ENCODE assay signal across 30 mouse cellular contexts in genomic region chr3:137190489-137190888, GRCm38 (mm10).
DNase-seq lines count a peak whose midpoint lies in the region; ATAC-seq and TF ChIP-seq lines count a peak whose summit lies in the region.
"Had no signal": no experiment of that assay in that cellular context is flagged by ENCODE, and none has a peak within 500 bp of the region (broad histone marks: within the 10 kb centered on the region; RNA-seq: fewer than 3 reads in every experiment).

No protein-coding gene starts in this region.

- H3K9me3 ChIP-seq in kidney, postnatal 0 days (replicated peaks; ENCODE audit: low read length) = no peaks in the 10 kb centered on the region
- no peaks in the 10 kb centered on the region for H3K9me3 ChIP-seq in CH12.LX (replicated peaks; ENCODE audit: low read length)
- H3K9me3 ChIP-seq in embryonic facial prominence, embryonic 10.5 days = no peaks in the 10 kb centered on the region
- H3K9me3 ChIP-seq: embryonic facial prominence, embryonic 12.5 days; embryonic facial prominence, embryonic 15.5 days; heart, embryonic 10.5 days; heart, embryonic 13.5 days; hindbrain, embryonic 10.5 days; hindbrain, embryonic 13.5 days had no signal

- no peak overlapping the region for H3K9ac ChIP-seq in kidney, postnatal 0 days (ENCODE audit: low read depth, low read length)
- no peak overlapping the region for H3K9ac ChIP-seq in CH12.LX (ENCODE audit: insufficient read depth, low read depth)
- H3K9ac ChIP-seq: embryonic facial prominence, embryonic 12.5 days; embryonic facial prominence, embryonic 15.5 days; forebrain, postnatal 0 days; heart, embryonic 13.5 days; hindbrain, embryonic 13.5 days had no signal

- H3K4me1 ChIP-seq in kidney, postnatal 0 days (replicated peaks; ENCODE audit: insufficient read depth, low read length) = no peaks in the 10 kb centered on the region
- peaks cover 4 to 10% of the 10 kb centered on the region in 2 experiments; a peak in 3 of 4 replicates for H3K4me1 ChIP-seq in CH12.LX (ENCODE audit: control insufficient read depth in 1 of 2, insufficient read depth in 2 of 2)
- H3K4me1 ChIP-seq in embryonic facial prominence, embryonic 10.5 days = 0 out of 2 replicates have a peak, but pooled peaks cover 4% of the 10 kb centered on the region
- H3K4me1 ChIP-seq: embryonic facial prominence, embryonic 12.5 days; embryonic facial prominence, embryonic 15.5 days; heart, embryonic 10.5 days; hindbrain, embryonic 13.5 days had no signal

- H3K4me2 ChIP-seq in kidney, postnatal 0 days (ENCODE audit: low read length) = no peak overlapping the region
- H3K4me2 ChIP-seq in CH12.LX (ENCODE audit: insufficient read depth, low read depth, poor library complexity, severe bottlenecking) = no peak overlapping the region
- H3K4me2 ChIP-seq: embryonic facial prominence, embryonic 12.5 days; embryonic facial prominence, embryonic 15.5 days; heart, embryonic 13.5 days; hindbrain, embryonic 13.5 days had no signal

- no peaks in the 10 kb centered on the region for H3K36me3 ChIP-seq in kidney, postnatal 0 days (ENCODE audit: insufficient read depth, low read length)
- H3K36me3 ChIP-seq in CH12.LX (replicated peaks in 1 of 2; ENCODE audit: control insufficient read depth in 1 of 2, insufficient read depth in 1 of 2, low read length in 1 of 2) = no peaks in the 10 kb centered on the region
- no peaks in the 10 kb centered on the region for H3K36me3 ChIP-seq in embryonic facial prominence, embryonic 10.5 days (replicated peaks)
- H3K36me3 ChIP-seq: embryonic facial prominence, embryonic 12.5 days; embryonic facial prominence, embryonic 15.5 days; heart, embryonic 10.5 days; heart, embryonic 13.5 days; hindbrain, embryonic 10.5 days; hindbrain, embryonic 13.5 days had no signal

- no peak for ATAC-seq in kidney, postnatal 0 days (replicated peaks; ENCODE audit: low FRiP score, low read depth)
- ATAC-seq in megakaryocyte progenitor cell, adult 5-6 weeks (replicated peaks; ENCODE audit: poor library complexity) = peak; percentile 57; the same call in 1 of the 2 replicates
- ATAC-seq in activated CD4-positive, CD25-positive, alpha-beta regulatory T cell, adult 4 months = no peak
- ATAC-seq: CD4-positive, CD25-positive, alpha-beta regulatory T cell, adult 4 months; forebrain, embryonic 14.5 days; forebrain, postnatal 0 days; hindbrain, postnatal 0 days; inflammation-experienced regulatory T-cells, adult 6 months; intestine, embryonic 16.5 days; Patski had no signal

- TF ChIP-seq CTCF in kidney, postnatal 0 days (IDR thresholded peaks at IDR 0.05; ENCODE audit: low read depth) = no peak
- no peak for TF ChIP-seq CTCF in CH12.LX (conservative IDR thresholded peaks at IDR 0.05 in 1 of 2, IDR thresholded peaks at IDR 0.05 in 1 of 2; ENCODE audit: low read depth in 2 of 2, low read length in 2 of 2)

- no peak overlapping the region for H3K27ac ChIP-seq in kidney, postnatal 0 days
- H3K27ac ChIP-seq in CH12.LX (ENCODE audit: insufficient read depth, low read depth) = no peak overlapping the region
- no peak overlapping the region for H3K27ac ChIP-seq in embryonic facial prominence, embryonic 10.5 days (replicated peaks)
- H3K27ac ChIP-seq: embryonic facial prominence, embryonic 12.5 days; embryonic facial prominence, embryonic 15.5 days; gastrocnemius, adult 2 months; heart, adult 2 months; heart, embryonic 10.5 days; heart, embryonic 13.5 days; hindbrain, embryonic 10.5 days; hindbrain, embryonic 13.5 days; hindbrain, postnatal 0 days had no signal

- H3K27me3 ChIP-seq in kidney, postnatal 0 days (ENCODE audit: insufficient read depth, low read length) = no peaks in the 10 kb centered on the region
- H3K27me3 ChIP-seq in CH12.LX (replicated peaks) = no peaks in the 10 kb centered on the region
- H3K27me3 ChIP-seq in embryonic facial prominence, embryonic 10.5 days (replicated peaks; ENCODE audit: low read depth, poor library complexity, severe bottlenecking) = no peaks in the 10 kb centered on the region
- H3K27me3 ChIP-seq: embryonic facial prominence, embryonic 12.5 days; embryonic facial prominence, embryonic 15.5 days; heart, embryonic 13.5 days; hindbrain, embryonic 13.5 days; Patski had no signal

- TF ChIP-seq EP300 in CH12.LX (IDR thresholded peaks at IDR 0.05; ENCODE audit: low read length) = no peak

- dilution Hi-C loops in CH12.LX (cut with MboI; ENCODE audit: extremely low pct_ligation_motif_present, extremely low pct_unique_long_range_greater_than_20kb, low sequenced_read_pairs) = no loop called here

- no peak for TF ChIP-seq RAD21 in CH12.LX (IDR thresholded peaks at IDR 0.05; ENCODE audit: low read depth, low read length)

- no peak overlapping the region for H3K4me3 ChIP-seq in kidney, postnatal 0 days (replicated peaks; ENCODE audit: low read depth, low read length)
- H3K4me3 ChIP-seq in CH12.LX (replicated peaks in 1 of 3; ENCODE audit: low read depth in 2 of 3, low read length in 2 of 3, poor library complexity in 1 of 3) = no peak overlapping the region
- no peak overlapping the region for H3K4me3 ChIP-seq in embryonic facial prominence, embryonic 10.5 days
- H3K4me3 ChIP-seq: embryonic facial prominence, embryonic 12.5 days; embryonic facial prominence, embryonic 15.5 days; gastrocnemius, adult 2 months; heart, adult 2 months; heart, embryonic 10.5 days; heart, embryonic 13.5 days; hindbrain, embryonic 10.5 days; hindbrain, embryonic 13.5 days had no signal

- in situ Hi-C loops in CH12.LX (cut with MboI; ENCODE audit: low pct_ligation_motif_present, low pct_unique_long_range_greater_than_20kb, low sequenced_read_pairs) = no loop called here

- 70% methylated on average over 5 of the region's 5 CpGs for WGBS in kidney, postnatal 0 days
- 81% methylated on average over 5 of the region's 5 CpGs for WGBS in embryonic facial prominence, embryonic 10.5 days

- H3K79me2 ChIP-seq in CH12.LX (replicated peaks; ENCODE audit: control insufficient read depth, extremely low read depth, insufficient read depth, poor library complexity, severe bottlenecking) = no peaks in the 10 kb centered on the region

- peak; percentile 5 for DNase-seq in kidney, postnatal 0 days (ENCODE audit: low spot score)
- no peak for DNase-seq in kidney, adult 9 months
- DNase-seq in CH12.LX (ENCODE audit: extremely low read depth) = peak; percentile 24
- DNase-seq in embryonic facial prominence, embryonic 10.5 days (ENCODE audit: low spot score) = peak; percentile 11
- DNase-seq in cerebellum, postnatal 25 days = no peak
- DNase-seq: adrenal gland, adult 2 months; adrenal gland, postnatal 14 days; cerebellum, adult 11 months; cerebellum, adult 2 months; cerebellum, adult 9-11 months; embryo, embryonic 11 days; forebrain, postnatal 0 days; gastrocnemius, adult 2 months; gastrocnemius, postnatal 14 days; heart, adult 2 months; kidney, adult 18-20 months had no signal

- TF ChIP-seq POLR2A in CH12.LX (IDR thresholded peaks at IDR 0.05; ENCODE audit: low read depth, low read length) = no peak

TF ChIP-seq in CH12.LX, 34 proteins besides CTCF, POLR2A, EP300 and RAD21:
- TF ChIP-seq ELF1 (IDR thresholded peaks at IDR 0.05; ENCODE audit: low read depth, low read length) (no peak), UBTF (IDR thresholded peaks at IDR 0.05; ENCODE audit: low read depth, low read length) (no peak), TBP (conservative IDR thresholded peaks at IDR 0.05; ENCODE audit: low read depth, low read length) (no peak), BHLHE40 (IDR thresholded peaks at IDR 0.05; ENCODE audit: low read depth, low read length) (no peak), CHD2 (IDR thresholded peaks at IDR 0.05; ENCODE audit: low read length) (no peak), TCF12 (IDR thresholded peaks at IDR 0.05; ENCODE audit: low read depth, low read length) (no peak), ETS1 (conservative IDR thresholded peaks at IDR 0.05; ENCODE audit: low read depth, low read length) (no peak), ZKSCAN1 (IDR thresholded peaks at IDR 0.05; ENCODE audit: borderline replicate concordance, low read depth, low read length) (no peak), ZC3H11A (IDR thresholded peaks at IDR 0.05; ENCODE audit: low read depth, low read length) (no peak), SIN3A (IDR thresholded peaks at IDR 0.05; ENCODE audit: low read length) (no peak), ZMIZ1 (IDR thresholded peaks at IDR 0.05; ENCODE audit: low read depth, low read length) (no peak), MXI1 (IDR thresholded peaks at IDR 0.05; ENCODE audit: low read depth, low read length) (no peak), POLR2AphosphoS2 (IDR thresholded peaks at IDR 0.05; ENCODE audit: low read depth, low read length) (no peak)
TF ChIP-seq in CH12.LX: peak in this region for 0.

Comparison
In these comparisons a context has a peak if more than half of its experiments do, and no peak if none do; other contexts are left out.
1. DNase-seq: peak in kidney, postnatal 0 days (single experiment), CH12.LX (single experiment) and embryonic facial prominence, embryonic 10.5 days (single experiment); none in kidney, adult 9 months (single experiment) and cerebellum, postnatal 25 days (0 of 2).